Mouse (Mus musculus) cerebellum, adult 2 months (tissue): Measurements from ENCODE around the gene Il31ra. TPM values are rescaled to one million over a fixed set of nuclear protein-coding genes. Genes with fewer than 3 reads are reported as not detected.
"Not testable (repeated sequence)": the region's sequence is repeated elsewhere in the genome, so short reads cannot be mapped to it uniquely, and the experiment has no call there.

Experiments
- DNase-seq, 2 experiments: peaks; one replicate each; pipeline ENCODE4 v3.0.0; 2021
- H3K27ac ChIP-seq: fragments of 200-500 bp; 2 replicates; pipeline ENCODE4 v1.5.1; 2012; ENCODE audit warnings: low read length, control low read depth, inconsistent platforms; ENCODE audit not compliant: insufficient read depth
- H3K27me3 ChIP-seq: fragments of 200-500 bp; 2 replicates; pipeline ENCODE4 v1.6.1; 2012; ENCODE audit warnings: inconsistent platforms, mild to moderate bottlenecking, low read length, moderate library complexity; ENCODE audit not compliant: control insufficient read depth, insufficient read depth
- H3K4me1 ChIP-seq: fragments of 200-500 bp; 2 replicates; pipeline ENCODE4 v1.6.1; 2011; ENCODE audit warnings: low read length; ENCODE audit not compliant: control insufficient read depth, insufficient read depth
- H3K4me3 ChIP-seq: fragments of 200-500 bp; replicated peaks from 2 replicates; pipeline ENCODE3; 2011; ENCODE audit warnings: mild to moderate bottlenecking, low read depth, low read length, control low read depth; ENCODE audit not compliant: insufficient read depth
- CTCF ChIP-seq: fragments of 200-500 bp; IDR thresholded peaks from 2 replicates; pipeline ENCODE4 v1.5.1; 2011; ENCODE audit warnings: low read depth, mild to moderate bottlenecking, control low read depth, low read length, moderate library complexity, borderline replicate concordance; ENCODE audit not compliant: insufficient read depth
- POLR2A ChIP-seq: fragments of 200-500 bp; IDR thresholded peaks from 2 replicates; pipeline ENCODE4 v1.6.1; 2011; ENCODE audit warnings: low read length, control low read depth, borderline replicate concordance; ENCODE audit not compliant: insufficient read depth
- WGBS: fragments of 180-500 bp; shearing (Covaris S2); methylation state at CpG from one replicate; pipeline ENCODE4 v1.1.7; 2018; 5-methylcytosine and 5-hydroxymethylcytosine counted together
- polyA plus RNA-seq: library from polyadenylated mRNA; depleted of rRNA; stranded (reverse); fragments of >200 nt; gene quantifications from 2 replicates; pipeline ENCODE4 v1.2.3, GENCODE M21; 2012

The Il31ra gene
- polyA plus RNA-seq, 1 experiment, result 0.11 TPM

- Histone ChIP-seq H3K4me3 (no peak overlapping the region), H3K27me3 (no peaks in the 10 kb centered on the region), H3K4me1 (no peaks in the 10 kb centered on the region), H3K27ac (no peak overlapping the region)
- 29% methylated on average over 3 of the region's 3 CpGs for WGBS
- DNase-seq, result no peak
- no peak for TF ChIP-seq POLR2A
Observed at GRCm38 (mm10) chr13:112581796-112582195, 12.4 kb downstream of the Il31ra start.

DNA sequence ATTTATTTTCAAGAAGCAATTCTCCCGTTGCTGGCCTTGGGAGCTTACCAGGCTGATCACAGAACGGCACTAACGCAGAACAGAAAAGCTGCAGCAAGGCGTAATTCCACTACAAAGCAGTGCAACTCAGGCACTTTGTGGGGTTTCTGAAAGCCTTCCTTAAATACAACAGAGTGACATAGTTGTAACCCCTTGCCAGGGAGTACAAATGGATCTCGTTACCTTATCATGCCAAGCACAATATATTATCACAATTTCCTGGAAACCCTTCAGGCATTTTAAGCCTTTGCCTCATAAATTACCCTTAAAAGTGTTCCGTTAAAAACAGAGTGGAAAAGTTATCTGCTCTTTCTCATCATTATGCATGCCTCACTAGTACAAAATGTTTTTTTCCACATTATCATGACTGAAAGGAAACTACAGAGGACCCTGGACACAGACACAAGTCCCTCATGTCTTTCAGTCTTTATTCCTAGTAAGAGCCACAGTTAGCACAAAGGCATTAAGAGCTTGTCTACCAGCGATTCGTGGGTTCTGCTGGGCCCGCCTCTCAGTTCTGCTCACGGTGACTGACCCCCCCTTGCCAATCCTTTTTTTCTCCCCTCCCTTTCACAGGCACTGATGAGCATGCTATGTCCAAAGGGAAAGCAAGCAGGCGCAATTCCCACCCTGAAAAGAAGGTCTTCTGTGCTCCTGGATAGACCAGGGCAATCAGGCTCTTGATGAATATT, 13.4 kb downstream of the Il31ra start:
- Histone ChIP-seq H3K4me1 (no peaks in the 10 kb centered on the region), H3K27ac (no peak overlapping the region), H3K4me3 (no peak overlapping the region), H3K27me3 (no peaks in the 10 kb centered on the region)
- DNase-seq, result no peak
- 71% methylated on average over 11 of the region's 11 CpGs for WGBS
- TF ChIP-seq POLR2A, result no peak
- no peak for TF ChIP-seq CTCF

DNA sequence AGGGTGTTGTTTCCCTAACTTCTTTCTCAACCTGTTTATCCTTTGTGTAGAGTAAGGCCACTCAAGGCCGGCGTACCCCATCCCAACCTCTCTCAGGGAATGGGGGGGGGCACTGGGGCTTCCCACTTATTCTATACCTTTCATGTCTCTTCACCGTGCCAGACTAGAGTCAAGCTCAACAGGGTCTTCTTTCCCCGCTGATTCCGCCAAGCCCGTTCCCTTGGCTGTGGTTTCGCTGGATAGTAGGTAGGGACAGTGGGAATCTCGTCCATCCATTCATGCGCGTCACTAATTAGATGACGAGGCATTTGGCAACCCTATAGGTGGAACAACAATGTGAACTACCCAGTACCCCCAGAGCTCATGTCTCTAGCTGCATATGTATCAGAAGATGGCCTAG, 16.1 kb downstream of the Il31ra start:
- 75% methylated on average over 11 of the region's 11 CpGs for WGBS
- not testable (repeated sequence) for H3K27me3 ChIP-seq
- peak; percentile 100 for DNase-seq

DNA sequence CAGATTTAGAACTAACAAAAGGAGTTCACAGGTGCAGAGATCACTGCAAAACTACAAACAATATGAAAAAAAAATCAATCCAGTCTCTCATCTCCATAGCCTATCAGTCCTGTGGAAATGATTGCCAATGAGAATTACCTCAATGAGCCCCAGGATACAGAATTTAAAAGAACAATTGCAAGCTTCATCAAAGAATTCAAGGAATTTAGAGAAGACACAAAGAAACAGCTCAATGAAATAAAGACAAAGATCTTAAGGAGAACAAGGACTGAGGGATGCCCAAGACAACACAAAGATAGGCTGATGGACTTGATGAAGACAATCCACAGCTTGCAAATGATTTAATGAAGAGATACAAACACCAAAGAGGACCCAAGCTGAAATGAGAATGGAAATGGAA, 20.4 kb downstream of the Il31ra start:
- DNase-seq, result no peak
- no peaks in the 10 kb centered on the region for H3K4me1 ChIP-seq
- H3K27me3 ChIP-seq, result no peaks in the 10 kb centered on the region
- no peak for TF ChIP-seq CTCF
- no peak for TF ChIP-seq POLR2A
- H3K4me3 ChIP-seq, result no peak overlapping the region
- H3K27ac ChIP-seq, result no peak overlapping the region

More for the DNA sequence above, 16.1 kb downstream of the Il31ra start:
- H3K4me3 ChIP-seq, H3K4me1 ChIP-seq, H3K27ac ChIP-seq: not testable (repeated sequence)

DNA sequence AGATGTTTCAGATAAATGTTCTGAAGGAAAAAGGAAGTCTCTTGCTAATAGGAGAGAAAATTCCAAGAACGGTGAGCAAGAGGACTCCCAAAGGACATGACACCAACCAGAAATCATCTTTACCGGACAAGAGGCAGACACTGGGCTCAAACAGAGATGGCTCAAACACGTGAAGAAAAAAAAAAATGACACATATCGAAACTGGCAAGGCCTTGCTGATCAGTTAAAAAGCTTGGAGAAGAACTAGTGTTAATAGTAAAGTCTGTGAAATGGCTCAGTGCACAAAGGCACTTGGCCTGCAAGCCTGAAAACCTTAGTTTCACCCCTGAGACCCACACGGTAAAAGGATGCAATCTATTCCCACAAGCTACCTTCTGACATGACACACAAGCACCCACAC, 23.4 kb downstream of the Il31ra start:
- 68% methylated on average over 5 of the region's 5 CpGs for whole genome bisulfite sequencing
- Histone ChIP-seq H3K4me1 (no peaks in the 10 kb centered on the region), H3K4me3 (no peak overlapping the region), H3K27ac (no peak overlapping the region), H3K27me3 (no peaks in the 10 kb centered on the region)
- TF ChIP-seq CTCF (no peak), POLR2A (no peak)
- DNase-seq, result no peak

DNA sequence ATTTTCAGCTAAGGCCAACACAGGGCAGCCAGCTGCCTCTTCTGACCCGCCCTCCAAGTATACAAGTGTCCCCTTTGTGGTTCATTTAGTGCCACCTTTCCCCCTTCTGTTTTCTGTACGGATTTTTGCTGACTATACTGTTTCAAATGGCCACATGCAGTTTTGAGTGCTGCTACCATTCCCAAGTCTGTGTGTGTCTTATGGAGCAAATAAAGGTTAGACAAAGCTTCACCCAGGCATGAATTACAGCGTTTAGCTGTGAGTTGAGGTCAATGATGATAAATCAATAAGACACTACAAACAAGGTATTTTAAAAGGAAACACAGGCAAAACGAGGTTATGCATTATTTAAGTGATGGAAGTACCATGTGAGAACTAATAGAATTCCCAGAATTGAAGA, 24.6 kb downstream of the Il31ra start:
- H3K4me3 ChIP-seq, result no peak overlapping the region
- H3K27ac ChIP-seq, result no peak overlapping the region
- WGBS, result 46% methylated on average over 4 of the region's 4 CpGs
- H3K4me1 ChIP-seq, result no peaks in the 10 kb centered on the region
- no peak for DNase-seq
- TF ChIP-seq CTCF, result no peak
- TF ChIP-seq POLR2A, result no peak
- H3K27me3 ChIP-seq, result no peaks in the 10 kb centered on the region

DNA sequence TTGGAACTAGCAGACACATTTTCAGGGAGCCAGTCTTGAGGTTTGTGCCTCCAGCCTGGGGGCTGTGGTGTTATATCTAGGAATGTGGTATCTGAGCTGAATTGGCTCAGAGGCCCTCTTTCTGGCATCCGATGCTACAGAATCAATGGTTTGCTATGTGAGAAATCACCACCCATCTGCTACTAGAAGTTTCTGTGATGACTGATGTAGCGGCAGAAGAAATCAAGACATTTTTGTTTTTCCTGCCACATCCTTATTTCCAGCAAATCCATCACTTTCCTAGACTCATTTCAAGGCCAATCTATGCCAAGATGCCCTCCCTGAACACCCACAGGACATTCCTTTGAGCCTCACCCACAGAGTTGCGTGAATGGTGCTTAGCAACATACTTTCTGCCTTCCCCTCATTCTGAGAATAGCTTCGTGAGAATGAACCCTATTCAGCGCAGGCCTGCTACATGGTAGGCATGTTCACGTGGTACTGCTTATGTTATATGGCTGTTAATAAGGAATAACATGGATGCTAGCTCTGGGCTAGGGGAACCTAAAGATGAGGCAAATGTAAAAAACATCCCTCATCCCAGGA, 33.5 kb downstream of the Il31ra start:
- no peaks in the 10 kb centered on the region for H3K4me1 ChIP-seq
- DNase-seq, result no peak
- H3K4me3 ChIP-seq, result no peak overlapping the region
- TF ChIP-seq CTCF, result no peak
- TF ChIP-seq POLR2A, result no peak
- WGBS, result 51% methylated on average over 6 of the region's 6 CpGs
- H3K27me3 ChIP-seq, result no peaks in the 10 kb centered on the region
- no peak overlapping the region for H3K27ac ChIP-seq

DNA sequence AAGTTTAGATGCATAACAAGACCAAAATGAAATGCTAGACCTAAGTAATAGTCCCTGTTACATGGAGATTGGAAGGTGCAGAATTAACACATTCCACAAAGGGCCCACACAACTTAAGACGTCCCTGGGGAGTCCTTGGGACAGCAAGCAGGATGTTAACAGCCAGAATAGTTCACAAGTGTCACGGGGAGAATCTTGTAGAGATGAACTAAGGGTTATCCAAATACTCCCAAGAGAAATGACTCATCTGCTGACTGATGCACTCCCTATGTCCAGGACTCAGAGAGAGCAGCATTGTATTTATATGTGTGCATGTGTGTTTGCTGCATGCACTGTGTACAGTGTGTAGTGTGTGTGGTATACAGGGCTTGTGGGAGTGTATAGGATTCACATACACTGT, 37.7 kb downstream of the Il31ra start:
- 46% methylated on average over 2 of the region's 2 CpGs for WGBS
- no peak for DNase-seq
- Histone ChIP-seq H3K4me3 (no peak overlapping the region), H3K27ac (no peak overlapping the region), H3K27me3 (no peaks in the 10 kb centered on the region), H3K4me1 (no peaks in the 10 kb centered on the region)
- TF ChIP-seq POLR2A, result no peak
- no peak for TF ChIP-seq CTCF
